17 mouse cellular contexts compared by ENCODE assay signal in genomic region chr11:114174871-114175270, GRCm38 (mm10).
DNase-seq lines count a peak whose midpoint lies in the region; ATAC-seq and TF ChIP-seq lines count a peak whose summit lies in the region.
"Had no signal": no experiment of that assay in that cellular context is flagged by ENCODE, and none has a peak within 500 bp of the region (broad histone marks: within the 10 kb centered on the region; RNA-seq: fewer than 3 reads in every experiment).

No protein-coding gene starts in this region.

- H3K27ac ChIP-seq in cerebellum, adult 2 months (ENCODE audit: insufficient read depth, low read length), result no peak overlapping the region
- H3K27ac ChIP-seq in forebrain, embryonic 14.5 days (ENCODE audit: low read depth, low read length), result peak overlapping the region; percentile 49; the same call in 1 of the 2 replicates
- H3K27ac ChIP-seq in forebrain, embryonic 13.5 days, result no peak overlapping the region
- no peak overlapping the region for H3K27ac ChIP-seq in stomach, postnatal 0 days (replicated peaks)
- H3K27ac ChIP-seq: embryonic facial prominence, embryonic 13.5 days; intestine, embryonic 15.5 days had no signal

- no peak for TF ChIP-seq CTCF in cerebellum, adult 2 months (IDR thresholded peaks at IDR 0.05; ENCODE audit: borderline replicate concordance, insufficient read depth, low read depth, low read length)
- TF ChIP-seq CTCF in stomach, postnatal 0 days (IDR thresholded peaks at IDR 0.05; ENCODE audit: low read depth), result no peak

- no peaks in the 10 kb centered on the region for H3K36me3 ChIP-seq in forebrain, embryonic 14.5 days (ENCODE audit: control insufficient read depth, insufficient read depth, low read length)
- no peaks in the 10 kb centered on the region for H3K36me3 ChIP-seq in forebrain, embryonic 13.5 days (ENCODE audit: poor library complexity, severe bottlenecking)
- H3K36me3 ChIP-seq in stomach, postnatal 0 days (ENCODE audit: control insufficient read depth, insufficient read depth, low read length), result no peaks in the 10 kb centered on the region
- H3K36me3 ChIP-seq: embryonic facial prominence, embryonic 13.5 days; intestine, embryonic 15.5 days had no signal

- TF ChIP-seq POLR2A in cerebellum, adult 2 months (IDR thresholded peaks at IDR 0.05; ENCODE audit: borderline replicate concordance, insufficient read depth, low read length), result no peak

- intact Hi-C loops in left cerebral cortex, postnatal 4 days (cut with DNase I), result no loop called here

- WGBS in cerebellum, adult 2 months, result 20% methylated on average over 4 of the region's 4 CpGs
- WGBS in forebrain, embryonic 14.5 days, result 88% methylated on average over 4 of the region's 4 CpGs
- WGBS in forebrain, embryonic 13.5 days, result 90% methylated on average over 4 of the region's 4 CpGs
- 89% methylated on average over 4 of the region's 4 CpGs for WGBS in stomach, postnatal 0 days

- peaks cover 33% of the 10 kb centered on the region for H3K4me1 ChIP-seq in cerebellum, adult 2 months (ENCODE audit: control insufficient read depth, insufficient read depth, low read length)
- H3K4me1 ChIP-seq in forebrain, embryonic 14.5 days (ENCODE audit: control insufficient read depth, insufficient read depth, low read length), result peaks cover 37% of the 10 kb centered on the region
- H3K4me1 ChIP-seq in forebrain, embryonic 13.5 days, result peaks cover 53% of the 10 kb centered on the region
- H3K4me1 ChIP-seq in stomach, postnatal 0 days (replicated peaks; ENCODE audit: control insufficient read depth, insufficient read depth), result peaks cover 4% of the 10 kb centered on the region; the same call in 1 of the 2 replicates

- H3K4me2 ChIP-seq in forebrain, embryonic 14.5 days (ENCODE audit: low read length), result no peak overlapping the region
- no peak overlapping the region for H3K4me2 ChIP-seq in forebrain, embryonic 13.5 days
- no peak overlapping the region for H3K4me2 ChIP-seq in stomach, postnatal 0 days (replicated peaks; ENCODE audit: low read depth)
- H3K4me2 ChIP-seq: embryonic facial prominence, embryonic 13.5 days; intestine, embryonic 15.5 days had no signal

- peak; percentile 43 to 50 for DNase-seq in cerebellum, adult 2 months
- DNase-seq in forebrain, embryonic 14.5 days (ENCODE audit: low spot score), result no peak
- peak; percentile 27 for DNase-seq in left cerebral cortex, postnatal 4 days
- DNase-seq in left cerebral cortex, adult 9 months (ENCODE audit: low spot score in 2 of 2), result no peak
- DNase-seq in stomach, postnatal 0 days (ENCODE audit: low spot score), result no peak
- DNase-seq: adrenal gland, postnatal 14 days; gastrocnemius, postnatal 36 days; heart, adult 11 months; heart, postnatal 4 days; kidney, adult 18-20 months; kidney, postnatal 10 days had no signal

- TF ChIP-seq EP300 in stomach, postnatal 0 days (optimal IDR thresholded peaks at IDR 0.05), result no peak

- H3K4me3 ChIP-seq in cerebellum, adult 2 months (replicated peaks; ENCODE audit: insufficient read depth, low read depth, low read length), result no peak overlapping the region
- H3K4me3 ChIP-seq in forebrain, embryonic 14.5 days (ENCODE audit: low read depth, low read length), result no peak overlapping the region
- no peak overlapping the region for H3K4me3 ChIP-seq in forebrain, embryonic 13.5 days
- H3K4me3 ChIP-seq in stomach, postnatal 0 days (ENCODE audit: low read depth, low read length), result no peak overlapping the region
- H3K4me3 ChIP-seq: embryonic facial prominence, embryonic 13.5 days; intestine, embryonic 15.5 days had no signal

- no peaks in the 10 kb centered on the region for H3K9me3 ChIP-seq in forebrain, embryonic 14.5 days (replicated peaks; ENCODE audit: control insufficient read depth, low read length)
- no peaks in the 10 kb centered on the region for H3K9me3 ChIP-seq in forebrain, embryonic 13.5 days (replicated peaks)
- H3K9me3 ChIP-seq in stomach, postnatal 0 days (ENCODE audit: control insufficient read depth, low read length), result no peaks in the 10 kb centered on the region
- H3K9me3 ChIP-seq: embryonic facial prominence, embryonic 13.5 days; intestine, embryonic 15.5 days had no signal

- no peaks in the 10 kb centered on the region for H3K27me3 ChIP-seq in cerebellum, adult 2 months (ENCODE audit: control insufficient read depth, insufficient read depth, low read length)
- no peaks in the 10 kb centered on the region for H3K27me3 ChIP-seq in forebrain, embryonic 14.5 days (replicated peaks; ENCODE audit: control insufficient read depth, insufficient read depth, low read length)
- H3K27me3 ChIP-seq in forebrain, embryonic 13.5 days, result peaks cover 19% of the 10 kb centered on the region; the same call in 1 of the 2 replicates
- H3K27me3 ChIP-seq in stomach, postnatal 0 days (ENCODE audit: control insufficient read depth, insufficient read depth, low read length), result no peaks in the 10 kb centered on the region
- H3K27me3 ChIP-seq: embryonic facial prominence, embryonic 13.5 days; intestine, embryonic 15.5 days; Patski had no signal

- no peak overlapping the region for H3K9ac ChIP-seq in forebrain, embryonic 14.5 days (ENCODE audit: low read length)
- H3K9ac ChIP-seq in forebrain, embryonic 13.5 days, result no peak overlapping the region
- no peak overlapping the region for H3K9ac ChIP-seq in stomach, postnatal 0 days (ENCODE audit: low read length)
- H3K9ac ChIP-seq: embryonic facial prominence, embryonic 13.5 days; intestine, embryonic 15.5 days had no signal

- ATAC-seq in cerebellum, adult (ENCODE audit: insufficient number of reproducible peaks, low FRiP score, low TSS enrichment), result no peak
- no peak for ATAC-seq in forebrain, embryonic 14.5 days
- ATAC-seq in forebrain, embryonic 13.5 days, result no peak
- no peak for ATAC-seq in stomach, postnatal 0 days (ENCODE audit: low FRiP score, low TSS enrichment)
- ATAC-seq: activated CD4-positive, CD25-positive, alpha-beta regulatory T cell, adult 4 months; intestine, embryonic 15.5 days; Patski had no signal

Comparison
In these comparisons a context has a peak if more than half of its experiments do, and no peak if none do; other contexts are left out.
1. DNase-seq: peak in cerebellum, adult 2 months (2 of 2) and left cerebral cortex, postnatal 4 days (single experiment); none in forebrain, embryonic 14.5 days (single experiment), left cerebral cortex, adult 9 months (0 of 2) and stomach, postnatal 0 days (single experiment).